Mouse (Mus musculus) mesoderm, embryonic 11.5 days (tissue): ENCODE measurements around the gene Zfp729a.
"Not testable (repeated sequence)": the region's sequence is repeated elsewhere in the genome, so short reads cannot be mapped to it uniquely, and the experiment has no call there.

Experiments used
- DNase-seq: peaks from one replicate; pipeline ENCODE4 v3.0.0-alpha.2; 2012; ENCODE audit warnings: low read depth, low spot score

Gene Zfp729a

GRCm38 (mm10) chr13:67637294-67638007 is at the start of gene Zfp729a, which contains the start of gene Gm49345:
Zfp729a (minus strand) TSS chr13:67637791.
Gm49345 (minus strand) TSS chr13:67637769.
- peak; percentile 92 for DNase-seq

GRCm38 (mm10) chr13:67686971-67687370 is 49.4 kb upstream of the Zfp729a start, which contains the start of gene Zfp738:
Zfp738 (minus strand) TSS chr13:67687071.
- DNase-seq, result no peak

GRCm38 (mm10) chr13:67683841-67684240 is 46.2 kb upstream of the Zfp729a start:
- DNase-seq, result not testable (repeated sequence)

GRCm38 (mm10) chr13:67682959-67683735 is 45.6 kb upstream of the Zfp729a start:
- peak; percentile 89 for DNase-seq

GRCm38 (mm10) chr13:67674902-67675301 is 37.3 kb upstream of the Zfp729a start:
- no peak for DNase-seq

- no peak for DNase-seq
These were observed 14.9 kb upstream of the Zfp729a start for GRCm38 (mm10) chr13:67652496-67652895.

- no peak for DNase-seq
These were observed 27.5 kb downstream of the Zfp729a start for GRCm38 (mm10) chr13:67610108-67610507.

GRCm38 (mm10) chr13:67609066-67609876 is 28.3 kb downstream of the Zfp729a start, which contains the start of gene Zfp729b:
Zfp729b (minus strand) TSS chr13:67609707.
- peak; percentile 90 for DNase-seq

GRCm38 (mm10) chr13:67572591-67573189 is 64.9 kb downstream of the Zfp729a start:
- no peak for DNase-seq
